Mouse (Mus musculus): ENCODE measurements at regions not wholly inside any gene's neighbourhood (a gene's known extent, or its start where the extent isn't known, plus 50 kb on each side); places are given as distances from the start of the nearest gene placed in this dataset.

GRCm38 (mm10) chr4:54170202-54170931, 344.5 kb downstream of the Tmem38b start:
- no peak for DNase-seq

GRCm38 (mm10) chr4:54184213-54184612, 358.4 kb downstream of the Tmem38b start:
- DNase-seq: no peak

- no peak for DNase-seq
These were observed 369.9 kb downstream of the Tmem38b start for GRCm38 (mm10) chr4:54195734-54196133.

- DNase-seq: no peak
These were observed 376.6 kb downstream of the Tmem38b start for GRCm38 (mm10) chr4:54202440-54202839.

GRCm38 (mm10) chr4:54224572-54224971, 398.7 kb downstream of the Tmem38b start:
- DNase-seq: no peak
